Mouse (Mus musculus): ENCODE measurements around the gene Gm11213.
A peak's percentile ranks its signal among the peaks of the same experiment; 100 is the strongest.

The Gm11213 gene

DNA sequence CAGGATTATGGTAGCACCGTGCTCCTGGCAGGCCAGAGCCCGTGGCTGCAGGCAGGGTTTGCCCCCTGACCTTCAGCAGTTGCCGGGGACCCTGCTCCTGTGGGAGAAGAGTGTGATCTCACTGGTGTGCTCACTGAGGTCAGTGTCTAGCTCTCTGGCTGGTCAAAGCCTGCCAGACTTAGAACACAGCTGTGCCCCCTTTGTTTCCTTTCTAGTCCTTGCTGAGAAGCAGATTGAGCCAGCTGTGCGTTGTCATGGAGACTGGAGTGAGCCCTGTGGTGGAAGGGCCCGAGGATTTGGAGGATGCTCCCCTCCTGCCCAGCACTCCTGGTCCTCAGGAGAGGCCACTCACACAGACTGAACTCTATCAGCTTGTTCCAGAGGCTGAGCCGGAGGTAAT, 25.0 kb downstream of the Gm11213 start:
- no peak for DNase-seq (ENCODE audit: low spot score in 2 of 2)

DNA sequence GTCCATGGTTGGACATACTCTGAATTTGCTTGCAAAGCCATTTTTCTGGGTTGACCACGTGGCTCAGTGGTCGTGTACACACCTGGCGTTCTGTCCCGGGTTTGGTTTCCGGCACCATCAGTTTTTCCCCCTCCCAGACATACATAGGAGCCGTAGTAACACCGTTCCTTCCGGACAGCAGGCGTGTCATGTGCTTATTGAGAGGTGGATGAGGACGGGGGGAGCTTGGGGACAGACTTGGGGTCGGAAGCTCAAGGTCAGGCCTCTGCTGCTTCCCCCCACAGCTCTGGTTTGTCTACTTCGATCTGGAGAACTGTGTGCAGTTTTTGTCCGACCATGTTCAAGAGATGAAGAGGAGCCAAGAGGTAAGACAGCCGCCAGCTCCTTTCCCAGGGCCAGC, 25.4 kb downstream of the Gm11213 start:
- DNase-seq (ENCODE audit: low spot score in 2 of 2) = no peak

DNA sequence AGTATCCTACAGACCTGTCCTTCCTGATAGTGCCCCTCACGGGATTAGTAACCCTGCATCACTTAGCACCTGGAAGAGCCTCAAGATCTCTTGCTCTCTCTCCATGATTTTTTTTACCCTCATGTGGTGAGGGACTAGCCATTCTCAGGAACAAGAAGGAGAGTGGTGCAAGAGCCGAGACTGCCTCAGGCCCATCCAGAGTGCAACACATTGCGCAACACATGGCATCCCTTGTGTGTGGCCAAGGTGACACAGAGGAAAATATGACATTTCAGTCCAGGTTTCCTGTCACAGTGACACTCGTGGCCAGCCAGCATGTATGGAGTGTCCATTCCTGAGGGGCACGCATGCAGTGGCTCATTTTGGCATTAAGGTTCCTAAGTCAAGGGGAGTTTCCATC, 32.4 kb downstream of the Gm11213 start:
- DNase-seq (ENCODE audit: low spot score in 2 of 2) = no peak

DNA sequence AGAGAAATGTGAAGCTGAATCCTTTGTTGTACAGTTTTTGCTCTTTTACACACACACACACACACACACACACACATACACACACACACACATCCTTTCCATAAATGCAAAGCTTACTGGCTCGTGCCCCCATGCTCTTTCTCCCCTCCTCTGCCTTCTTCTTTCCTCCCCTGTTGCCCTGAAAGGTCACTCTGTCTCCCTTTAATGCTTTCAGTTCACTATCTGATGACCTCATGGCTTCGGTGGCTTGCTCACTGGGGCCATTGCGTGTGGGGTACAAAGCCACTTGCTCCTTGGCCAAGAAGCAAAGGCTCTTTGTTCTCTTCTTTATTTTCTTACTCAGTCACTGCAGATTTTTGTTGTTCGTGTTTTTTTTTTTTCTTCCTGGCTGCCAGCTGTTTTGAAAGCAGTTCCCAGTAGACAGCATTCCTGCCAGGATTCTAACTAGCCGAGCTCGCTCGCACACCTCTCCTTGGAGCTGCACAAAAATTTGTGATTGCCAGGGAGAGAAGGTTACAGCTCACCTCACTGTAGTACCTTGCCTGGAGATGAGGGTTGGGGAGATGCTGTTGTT, 34.8 kb downstream of the Gm11213 start:
- DNase-seq (ENCODE audit: low spot score in 2 of 2) = no peak

DNA sequence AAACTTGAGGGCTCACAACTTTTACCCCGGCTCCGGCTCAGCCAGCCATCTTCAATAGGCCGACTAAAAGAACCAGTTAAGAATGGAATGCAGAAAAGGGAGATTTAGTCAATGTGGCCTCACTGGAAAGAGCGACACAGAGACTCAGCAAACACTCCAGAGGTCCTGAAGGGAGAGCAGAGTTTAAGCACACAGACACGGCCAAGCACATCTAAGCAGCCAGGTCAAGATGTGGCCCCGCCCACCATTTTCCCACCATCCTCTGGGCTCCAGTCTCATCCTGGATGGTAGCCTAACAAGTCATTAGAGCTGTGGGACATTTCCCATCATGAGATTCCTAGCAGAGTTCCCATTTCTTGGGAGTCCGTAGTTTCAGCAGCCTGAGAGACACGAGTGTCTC, 35.7 kb downstream of the Gm11213 start:
- DNase-seq (ENCODE audit: low spot score in 2 of 2) = no peak

DNA sequence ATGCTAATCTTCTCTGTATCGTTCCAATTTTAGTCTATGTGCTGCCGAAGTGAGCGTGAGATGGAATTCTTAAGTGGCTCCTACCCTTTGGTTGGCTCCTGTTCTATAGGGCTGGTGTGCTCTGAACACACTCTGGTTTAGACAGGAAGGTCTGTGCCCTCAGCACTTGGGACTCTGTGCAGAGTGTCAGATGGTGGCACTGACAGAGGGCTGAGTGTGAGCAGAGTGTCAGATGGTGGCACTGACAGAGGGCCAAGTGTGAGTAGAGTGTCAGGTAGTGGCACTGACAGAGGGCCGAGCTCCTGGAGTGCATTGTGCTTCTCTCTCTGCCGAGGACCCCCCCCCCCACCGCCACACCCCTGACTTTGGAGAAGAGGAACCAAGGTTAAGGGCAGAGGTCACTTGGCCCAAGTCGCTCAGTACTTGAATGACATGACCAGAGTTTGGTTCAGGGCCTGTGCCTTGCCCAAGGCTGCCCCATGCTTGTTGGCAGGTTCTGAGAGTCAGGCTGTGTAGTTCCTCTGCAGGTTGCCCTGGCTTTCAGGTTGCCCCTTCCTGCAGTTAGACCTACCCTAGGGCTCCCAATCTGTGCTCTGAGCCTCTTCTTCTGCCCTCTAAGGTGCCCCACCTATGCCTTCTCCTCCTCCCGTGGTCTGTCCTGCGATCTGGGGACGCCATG, 37.2 kb downstream of the Gm11213 start:
- no peak for DNase-seq (ENCODE audit: low spot score in 2 of 2)

DNA sequence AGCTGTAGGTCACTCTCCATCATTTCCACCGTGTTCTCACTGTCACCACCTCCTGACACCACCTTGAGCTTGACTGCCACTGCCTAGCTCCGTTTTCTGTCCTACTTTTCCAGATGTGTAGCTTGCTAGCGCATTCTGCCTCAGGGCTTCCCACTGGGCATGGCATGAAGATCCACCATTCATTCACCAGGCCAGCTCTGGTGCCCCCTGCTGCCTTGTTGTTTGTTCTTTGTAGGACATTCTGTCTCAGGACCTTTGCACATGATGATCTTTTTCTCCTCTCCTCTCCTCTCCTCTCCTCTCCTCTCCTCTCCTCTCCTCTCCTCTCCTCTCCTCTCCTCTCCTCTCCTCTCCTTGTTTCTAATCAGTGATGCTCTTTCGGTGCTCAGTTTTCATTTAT, 42.3 kb downstream of the Gm11213 start:
- DNase-seq (ENCODE audit: low spot score in 2 of 2) = no peak

DNA sequence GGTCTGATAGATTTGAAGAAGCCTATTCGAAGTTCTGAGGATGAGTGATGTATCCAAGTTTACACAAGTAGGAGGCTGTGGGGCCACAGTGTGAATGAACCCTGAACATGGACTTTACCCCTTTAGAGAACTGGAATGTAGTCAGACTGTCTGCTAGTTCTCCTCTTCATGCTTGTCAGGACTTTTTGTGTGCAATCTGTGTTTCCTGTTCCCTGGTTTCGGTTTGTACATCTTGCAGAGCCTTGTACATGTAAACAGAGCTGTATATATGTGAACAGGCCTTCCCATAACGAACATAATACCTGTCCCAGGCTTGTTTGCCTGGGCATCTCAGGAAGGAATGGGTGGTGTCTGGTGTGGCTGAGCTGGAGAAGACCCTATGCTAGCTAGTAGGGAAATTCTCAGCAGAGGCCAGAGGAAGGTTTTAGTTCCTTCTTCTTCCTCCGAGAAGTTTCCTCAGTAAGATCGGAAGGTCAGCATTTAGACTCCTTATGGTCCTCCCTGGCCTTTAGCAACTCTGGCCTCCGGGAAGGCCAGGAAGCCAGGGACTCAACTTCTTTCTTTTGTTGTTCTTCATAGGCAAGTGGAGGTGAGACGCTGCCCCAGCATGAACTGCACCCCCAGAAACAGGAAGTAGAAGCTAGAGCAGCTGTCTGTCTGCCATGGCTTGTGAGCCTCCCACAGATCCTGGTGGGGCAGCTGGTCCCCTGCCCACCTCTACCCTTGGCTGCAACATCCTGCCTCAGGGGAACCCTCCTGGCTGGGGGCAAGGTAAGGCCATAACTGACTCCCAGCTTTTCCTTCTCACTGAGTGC, 43.0 kb downstream of the Gm11213 start:
- no peak for DNase-seq (ENCODE audit: low spot score in 2 of 2)

DNA sequence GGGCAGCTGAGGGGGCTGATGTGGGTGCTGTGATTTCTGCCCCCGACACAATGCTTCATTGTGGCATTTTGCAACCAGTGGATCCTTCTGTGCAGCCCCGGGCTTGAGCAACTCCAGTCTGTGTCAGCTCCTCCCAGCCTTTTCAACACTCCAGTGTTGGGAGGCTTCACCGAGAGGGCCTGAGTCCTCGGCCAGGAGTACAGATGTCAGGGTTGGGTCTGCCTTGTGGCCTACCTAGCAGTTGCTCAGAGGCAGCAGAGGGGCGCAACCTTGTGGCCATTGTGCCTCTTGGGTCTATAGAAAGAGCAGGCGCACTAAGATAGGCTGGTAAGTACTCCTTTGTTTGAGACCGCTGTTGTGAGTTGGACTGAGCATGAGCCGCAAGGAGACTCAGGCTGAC, 45.0 kb downstream of the Gm11213 start:
- DNase-seq (ENCODE audit: low spot score in 2 of 2) = no peak

DNA sequence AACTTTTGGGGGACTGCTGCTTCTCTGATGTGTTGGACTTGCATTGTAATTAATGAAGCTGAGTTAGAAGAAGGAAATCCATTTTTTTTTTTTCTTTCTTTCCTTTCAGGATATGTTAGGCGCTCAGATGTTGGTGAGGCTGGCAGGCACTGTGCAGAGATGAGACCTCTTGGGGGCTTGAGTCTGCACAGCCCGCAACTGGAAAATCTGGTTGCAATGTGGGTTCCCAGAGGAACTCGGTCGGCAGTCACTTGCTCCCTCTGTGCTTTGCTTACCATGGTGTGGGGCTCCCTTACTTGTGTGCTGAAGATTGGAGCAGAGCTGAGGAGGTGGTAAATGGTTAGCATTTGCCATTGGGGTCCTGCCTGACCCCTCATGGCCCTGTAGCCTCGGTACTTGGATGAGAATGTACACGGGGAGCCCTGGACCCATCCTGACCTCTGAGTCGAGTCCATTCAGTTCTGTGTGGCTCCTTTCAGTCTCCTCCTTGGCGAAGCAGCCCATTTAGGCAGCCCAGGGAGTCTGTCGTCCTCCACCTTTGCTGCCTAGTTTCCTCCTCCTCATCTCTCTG, 45.8 kb downstream of the Gm11213 start:
- no peak for DNase-seq (ENCODE audit: low spot score in 2 of 2)

DNA sequence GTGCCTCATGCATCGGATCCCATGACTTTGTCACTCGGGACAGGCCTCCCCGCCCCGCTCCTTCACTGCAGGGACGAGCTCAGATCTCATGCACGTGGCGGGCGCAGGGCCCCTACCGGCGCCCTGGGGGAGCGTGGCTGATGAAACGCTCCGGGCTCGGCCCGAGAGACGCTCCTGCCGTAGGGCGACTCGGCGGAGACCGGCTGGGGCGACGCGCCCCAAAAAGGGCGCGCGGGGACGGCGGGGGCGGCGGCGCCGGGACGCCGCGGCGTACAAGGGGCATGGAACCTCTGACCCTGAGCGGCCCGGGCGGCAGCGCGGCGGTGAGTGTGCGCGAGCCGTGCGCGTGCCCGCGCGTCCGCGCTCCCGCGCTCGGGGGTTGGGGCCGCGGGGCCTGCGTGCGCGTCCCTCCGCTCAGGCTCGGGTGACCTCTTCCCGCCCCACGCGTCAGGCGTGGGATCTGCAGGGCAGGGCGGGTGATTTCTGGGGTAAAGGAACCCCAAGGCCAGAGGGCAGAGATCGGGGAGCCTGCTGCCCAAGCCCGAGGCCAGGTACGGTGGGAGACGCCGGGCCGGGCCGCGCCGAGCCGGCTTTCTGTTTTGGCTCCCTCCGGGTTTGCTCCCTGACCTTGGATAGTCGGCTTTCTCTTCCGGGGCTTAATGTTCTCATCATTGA, 46.5 kb downstream of the Gm11213 start, which contains the start of gene Tmem268:
Tmem268 (plus strand) TSS at position 375 of the 675 bp plus-strand sequence.
- peak; percentile 72 to 77 for DNase-seq (ENCODE audit: low spot score in 2 of 2)

DNA sequence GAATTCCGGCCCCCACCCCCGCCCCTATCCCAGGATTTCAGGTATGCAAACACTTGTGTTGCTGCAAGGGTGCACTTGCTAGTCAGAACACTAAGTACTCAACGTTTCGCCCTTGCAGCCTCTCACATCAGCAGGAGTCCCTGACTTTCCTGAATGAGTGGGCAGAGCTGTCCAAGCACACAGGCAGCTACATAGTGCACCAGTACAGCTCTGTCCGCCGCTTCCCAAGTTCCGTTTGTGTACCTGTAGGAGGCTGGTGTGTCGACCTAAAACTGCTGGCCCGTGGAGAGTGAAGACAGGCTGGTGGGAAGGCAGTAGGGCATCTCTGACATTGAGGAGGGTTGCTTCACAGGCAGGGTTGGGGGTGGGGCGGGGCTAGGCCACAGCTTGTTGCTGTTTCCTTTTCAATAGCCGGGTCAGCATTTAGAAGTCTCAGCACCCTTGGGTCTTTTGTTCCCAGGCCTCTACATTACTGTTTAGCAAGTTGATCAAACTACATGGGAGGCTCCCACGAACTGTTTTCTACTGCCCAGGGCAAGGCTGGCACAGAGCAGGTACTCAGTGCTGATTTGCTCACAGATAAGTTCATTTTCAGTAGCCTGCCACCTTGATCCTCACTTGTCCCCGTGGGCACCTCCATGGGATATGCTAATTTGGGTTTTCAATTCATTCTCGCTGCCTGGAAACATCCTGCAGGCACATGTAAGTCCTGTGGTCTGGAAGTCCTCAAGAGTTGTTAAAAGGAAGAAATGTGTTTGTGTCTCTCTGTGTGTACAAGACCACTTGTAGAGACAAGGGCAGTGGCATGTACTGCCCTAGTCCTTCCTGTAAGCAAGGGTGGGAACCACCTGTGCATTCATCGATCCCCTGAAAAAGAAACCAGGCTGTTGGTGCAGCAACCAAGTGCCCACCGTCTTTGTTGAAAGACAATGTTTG, 47.7 kb downstream of the Gm11213 start:
- no peak for DNase-seq (ENCODE audit: low spot score in 2 of 2)

DNA sequence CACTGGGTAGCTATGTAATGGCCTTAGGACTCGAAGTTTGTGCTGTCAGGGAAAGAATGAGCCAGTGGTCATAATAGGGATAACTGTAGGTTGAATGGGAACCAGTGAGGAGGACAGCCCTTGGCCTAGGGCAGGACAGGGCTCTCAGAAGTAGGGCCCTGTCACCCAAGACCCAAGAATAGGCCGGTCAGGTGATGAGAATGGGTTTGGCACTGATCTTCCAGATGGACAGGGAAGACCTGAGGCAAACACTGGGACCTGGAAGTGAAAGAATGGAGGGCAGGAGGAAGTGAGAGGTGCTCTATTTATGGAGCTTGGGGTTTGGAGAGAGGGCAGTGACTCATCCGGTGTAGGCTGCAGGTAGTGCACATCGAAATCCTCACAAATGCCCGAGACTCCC, 48.4 kb downstream of the Gm11213 start:
- DNase-seq (ENCODE audit: low spot score in 2 of 2) = no peak

DNA sequence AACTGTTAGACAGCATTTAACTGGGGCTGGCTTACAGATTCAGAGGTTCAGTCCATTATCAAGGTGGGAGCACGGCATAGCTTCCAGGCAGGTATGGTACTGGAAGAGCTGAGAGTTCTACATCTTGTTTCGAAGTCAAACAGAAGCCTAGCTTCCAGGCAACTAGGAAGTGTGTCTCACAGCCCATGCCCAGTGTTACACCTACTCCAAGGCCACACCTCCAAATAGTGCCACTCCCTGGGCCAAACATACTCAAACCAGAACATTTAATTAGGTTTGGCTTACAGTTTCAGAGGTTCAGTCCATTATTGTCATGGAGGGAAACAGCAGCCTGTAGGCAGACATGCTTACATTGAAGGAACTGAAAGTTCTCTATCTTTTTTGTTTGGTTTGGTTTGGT, 50.0 kb downstream of the Gm11213 start:
- no peak for DNase-seq (ENCODE audit: low spot score in 2 of 2)

DNA sequence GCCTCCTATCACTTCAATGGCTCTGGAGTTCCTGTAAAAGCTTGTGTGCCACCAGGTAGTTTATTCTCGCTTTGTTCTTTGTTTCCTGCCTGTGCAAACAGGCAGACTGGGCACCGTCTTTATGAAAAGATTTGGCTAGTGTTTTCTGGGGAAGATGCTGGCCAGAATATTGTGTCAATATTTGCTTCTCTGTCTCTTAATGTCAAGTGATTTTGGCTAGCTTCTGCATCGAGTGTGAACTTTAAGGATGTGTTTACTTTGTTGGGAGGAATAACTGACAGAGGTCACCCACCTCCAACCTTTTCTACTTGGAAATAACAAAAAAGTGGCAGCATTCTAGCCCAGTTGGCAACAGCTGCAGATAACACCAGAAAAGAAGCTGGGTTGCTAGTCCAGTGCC, 50.4 kb downstream of the Gm11213 start:
- DNase-seq (ENCODE audit: low spot score in 2 of 2) = no peak

DNA sequence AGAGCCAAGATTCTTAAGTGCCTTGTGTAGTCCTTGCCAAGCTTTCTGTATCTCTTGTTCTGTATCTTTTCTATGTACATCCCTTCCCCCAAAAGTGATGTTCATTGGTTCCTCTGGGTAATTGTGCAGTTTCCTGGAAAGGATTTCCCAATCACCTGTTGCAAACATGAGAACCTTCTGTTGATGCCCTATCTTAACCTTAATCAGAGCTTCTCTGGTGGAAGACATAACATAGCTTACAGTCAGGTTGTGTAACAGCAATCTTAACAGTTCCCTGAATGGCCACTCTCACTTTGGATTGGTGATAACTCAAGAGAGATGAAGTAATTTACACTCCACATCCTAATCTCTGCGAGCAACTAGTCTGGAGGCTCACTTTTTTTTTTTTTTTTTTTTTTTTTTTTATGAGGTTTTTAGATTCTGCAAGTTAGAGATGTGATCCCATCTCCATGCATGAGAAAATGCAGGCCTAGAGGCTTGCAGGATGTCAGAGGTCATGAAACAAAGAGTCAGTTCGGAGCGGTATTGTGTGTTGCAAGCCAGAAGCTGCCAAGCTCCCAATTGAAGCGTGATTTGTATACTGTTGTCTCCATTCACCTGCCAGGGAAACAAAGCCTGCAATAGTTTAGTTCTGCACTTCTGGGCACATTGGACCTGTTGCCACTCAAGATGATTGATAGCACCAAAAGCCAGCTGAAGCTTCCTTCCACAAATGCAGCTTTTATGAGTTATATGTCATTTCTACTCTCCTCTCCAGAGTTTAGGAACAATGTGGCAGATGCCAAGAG, 51.1 kb downstream of the Gm11213 start:
- no peak for DNase-seq (ENCODE audit: low spot score in 2 of 2)

DNA sequence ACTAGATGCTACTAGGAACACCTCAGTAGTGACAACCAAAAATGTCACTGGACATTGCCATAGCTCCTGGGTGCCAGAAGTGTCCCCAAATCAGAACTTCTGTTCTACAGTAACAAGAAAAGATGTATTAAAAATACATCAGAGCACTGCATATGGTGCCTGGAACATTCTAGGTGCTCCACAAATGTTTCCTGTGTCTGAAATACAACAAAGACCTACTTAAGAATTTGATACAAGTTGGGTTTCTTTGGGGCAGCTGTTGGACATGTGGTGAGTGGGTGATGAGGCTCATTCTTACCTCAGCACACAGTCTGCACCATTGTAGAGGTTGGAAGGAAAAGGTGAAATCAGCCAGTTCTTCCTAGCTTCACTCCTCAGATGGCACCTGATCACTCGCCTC, 52.2 kb downstream of the Gm11213 start:
- DNase-seq (ENCODE audit: low spot score in 2 of 2) = no peak

DNA sequence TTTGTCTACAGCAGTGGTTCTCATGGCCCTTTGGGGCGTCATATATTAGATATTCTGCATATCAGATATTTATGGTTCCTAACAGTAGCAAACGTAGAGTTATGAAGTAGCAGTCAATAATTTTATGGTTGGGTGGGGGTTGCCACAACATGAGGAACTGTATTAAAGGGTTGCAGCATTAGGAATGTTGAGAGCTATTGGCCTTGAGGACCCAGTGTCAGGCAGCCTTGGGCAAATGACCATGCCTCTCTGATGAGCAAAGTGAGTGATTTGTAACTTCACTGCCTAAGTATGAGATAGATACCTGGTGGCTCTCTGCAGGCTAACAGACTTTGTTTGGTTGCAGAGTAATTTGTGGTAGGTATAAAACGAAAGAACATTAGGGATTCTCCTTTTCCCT, 54.2 kb downstream of the Gm11213 start:
- no peak for DNase-seq (ENCODE audit: low spot score in 2 of 2)

DNA sequence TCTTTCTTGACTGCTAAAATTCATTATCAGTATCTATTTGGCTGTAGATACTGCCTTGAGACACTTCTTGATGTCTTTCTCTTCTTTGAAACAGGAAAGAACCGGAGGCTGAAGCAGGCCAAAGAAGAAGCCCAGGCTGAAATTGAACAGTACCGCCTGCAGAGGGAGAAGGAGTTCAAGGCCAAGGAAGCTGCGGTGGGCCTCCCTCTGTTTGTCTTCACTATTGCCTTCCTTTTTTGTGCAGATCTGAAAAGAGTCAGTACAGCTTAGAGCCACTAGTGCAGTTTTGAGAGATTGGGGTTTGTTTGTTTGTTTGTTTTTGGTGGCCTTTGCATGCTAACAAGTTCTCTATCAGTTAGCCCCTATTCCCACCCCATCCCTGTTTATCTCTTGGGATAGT, 56.6 kb downstream of the Gm11213 start:
- no peak for DNase-seq (ENCODE audit: low spot score in 2 of 2)

DNA sequence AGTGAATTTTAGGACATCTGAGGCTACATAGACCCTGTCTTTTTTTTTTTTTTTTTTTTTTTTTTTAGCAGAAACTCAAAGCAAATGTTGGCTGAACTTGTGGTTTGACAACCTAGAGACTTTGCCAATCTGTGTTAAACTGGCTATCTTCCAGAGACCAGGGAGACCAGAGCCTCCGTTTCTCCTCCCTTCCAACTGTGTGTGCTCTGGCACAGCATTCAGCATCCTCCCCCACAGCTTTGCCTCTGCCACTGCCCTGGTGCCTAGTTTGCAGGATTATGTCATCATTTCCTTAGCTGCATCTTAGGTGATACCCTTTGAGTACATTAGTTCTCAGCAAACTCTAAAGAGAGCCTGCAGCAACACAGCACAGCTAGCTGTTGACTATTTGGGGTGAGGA, 57.3 kb downstream of the Gm11213 start:
- DNase-seq (ENCODE audit: low spot score in 2 of 2) = no peak
